Mouse (Mus musculus): ENCODE measurements around the gene Hsh2d.

DNA sequence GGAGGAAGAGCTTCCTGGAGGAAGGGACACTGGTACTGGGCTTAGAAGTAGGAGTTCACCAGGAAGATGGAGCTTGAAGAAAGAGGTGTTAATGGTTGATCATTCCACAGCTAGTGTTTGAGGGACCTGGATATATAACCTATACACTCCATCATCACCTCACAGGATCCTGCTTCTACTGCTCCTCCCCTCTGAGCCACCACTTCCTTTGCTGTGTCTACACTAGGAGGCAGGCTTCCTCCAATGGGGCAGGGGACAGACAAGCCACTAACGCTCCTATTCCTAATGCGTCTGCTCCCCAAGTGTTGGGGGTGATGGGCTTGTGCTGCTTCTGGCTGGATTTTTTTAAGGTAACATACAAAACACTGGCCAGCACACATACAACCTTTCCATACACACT lies 21.3 kb downstream of the Hsh2d start:
- TF ChIP-seq CTCF (IDR thresholded peaks at IDR 0.05; ENCODE audit: control insufficient read depth, insufficient read depth, low read length) (peak; percentile 22; the same call in 1 of the 2 replicates), POLR2A (IDR thresholded peaks at IDR 0.05; ENCODE audit: borderline replicate concordance, control insufficient read depth, low read depth, low read length) (no peak)
